ENCODE assay signal across 7 mouse cellular contexts in the genomic region with DNA sequence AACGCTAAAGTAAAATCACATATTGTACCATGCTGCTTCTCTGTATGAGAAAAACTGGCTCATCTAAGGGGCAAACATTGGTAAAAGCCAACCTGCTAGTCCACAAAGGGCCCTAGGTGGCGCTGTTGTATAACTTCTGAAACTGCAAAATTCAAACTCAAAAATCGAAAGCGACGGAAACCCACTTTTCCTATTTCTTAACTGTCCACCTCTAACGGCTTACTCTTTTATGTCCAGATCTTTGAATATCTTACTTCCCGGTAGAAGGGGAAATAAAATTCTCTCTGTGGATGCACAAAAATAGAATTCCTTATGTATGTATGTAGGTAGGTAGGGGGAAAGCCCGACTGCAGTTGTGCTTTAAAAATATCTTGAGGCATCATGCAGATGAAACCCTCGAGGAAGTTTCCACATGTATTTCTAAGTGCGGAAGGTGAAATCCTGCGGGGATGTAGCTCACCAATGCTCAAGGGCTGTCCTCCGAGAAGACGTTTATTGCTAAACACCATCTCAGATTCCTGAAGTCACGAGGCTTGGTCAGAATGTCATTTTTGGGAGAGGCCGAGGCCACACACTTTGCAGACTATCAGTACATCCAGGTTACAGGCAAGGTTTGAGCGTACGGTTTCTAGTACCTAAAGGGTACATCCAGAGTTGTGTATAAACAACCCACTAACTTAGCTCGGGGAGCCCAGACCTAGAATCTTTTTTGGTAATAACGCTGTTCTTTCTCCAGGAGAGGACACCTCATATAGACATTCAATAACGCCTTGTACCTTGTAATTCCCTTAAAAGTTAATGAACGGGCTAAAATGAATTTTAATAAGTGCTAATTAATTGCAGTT.
DNase-seq lines count a peak whose midpoint lies in the region; ATAC-seq and TF ChIP-seq lines count a peak whose summit lies in the region.

No protein-coding gene starts in this region.

- H3K9me3 ChIP-seq in hindbrain, postnatal 0 days (ENCODE audit: low read length) = no peaks in the 10 kb centered on the region

- peak overlapping the region; percentile 42 for H3K4me3 ChIP-seq in hindbrain, postnatal 0 days (ENCODE audit: low read length)
- peak overlapping the region; percentile 18 for H3K4me3 ChIP-seq in macrophage (ENCODE audit: inconsistent target)

- H3K79me2 ChIP-seq in macrophage (ENCODE audit: inconsistent target) = no peaks in the 10 kb centered on the region

- no peaks in the 10 kb centered on the region for H3K27me3 ChIP-seq in hindbrain, postnatal 0 days (ENCODE audit: insufficient read depth, low read length)

- WGBS in hindbrain, postnatal 0 days = 5% methylated on average over 21 of the region's 21 CpGs
- WGBS in macrophage (ENCODE audit: missing documents) = under 1% methylated on average over 21 of the region's 21 CpGs

- peak; percentile 38 to 86 for DNase-seq in adrenal gland, adult (ENCODE audit: inconsistent age in 2 of 2, low spot score in 1 of 2)
- peak; percentile 56 for DNase-seq in cerebellum, adult 9-11 months
- DNase-seq in frontal cortex, postnatal 14 days (ENCODE audit: low spot score in 2 of 2) = peak; percentile 47 to 79
- DNase-seq in hindbrain, postnatal 0 days (ENCODE audit: low spot score) = peak; percentile 94
- DNase-seq in left cerebral cortex, adult 18-20 months (ENCODE audit: low spot score in 2 of 2) = peak; percentile 88 to 90
- peak; percentile 85 for DNase-seq in right cerebral cortex, postnatal 14 days

- peak overlapping the region; percentile 90 for H3K4me2 ChIP-seq in hindbrain, postnatal 0 days (ENCODE audit: low read depth, low read length)

- TF ChIP-seq CTCF in hindbrain, postnatal 0 days (IDR thresholded peaks at IDR 0.05; ENCODE audit: low read depth) = peak; percentile 85

- H3K36me3 ChIP-seq in hindbrain, postnatal 0 days (ENCODE audit: insufficient read depth, low read length) = no peaks in the 10 kb centered on the region
- no peaks in the 10 kb centered on the region for H3K36me3 ChIP-seq in macrophage (ENCODE audit: inconsistent target)

- H3K4me1 ChIP-seq in hindbrain, postnatal 0 days (ENCODE audit: insufficient read depth, low read length) = no peaks in the 10 kb centered on the region; the same call in 1 of the 2 replicates

- peak overlapping the region; percentile 62 for H3K27ac ChIP-seq in hindbrain, postnatal 0 days
- H3K27ac ChIP-seq in macrophage = no peak overlapping the region

- H3K9ac ChIP-seq in hindbrain, postnatal 0 days (replicated peaks; ENCODE audit: low read length) = peak overlapping the region; percentile 46

- ATAC-seq in hindbrain, postnatal 0 days = peak; percentile 38
